ENCODE assay signal across 9 mouse cellular contexts in the genomic region with DNA sequence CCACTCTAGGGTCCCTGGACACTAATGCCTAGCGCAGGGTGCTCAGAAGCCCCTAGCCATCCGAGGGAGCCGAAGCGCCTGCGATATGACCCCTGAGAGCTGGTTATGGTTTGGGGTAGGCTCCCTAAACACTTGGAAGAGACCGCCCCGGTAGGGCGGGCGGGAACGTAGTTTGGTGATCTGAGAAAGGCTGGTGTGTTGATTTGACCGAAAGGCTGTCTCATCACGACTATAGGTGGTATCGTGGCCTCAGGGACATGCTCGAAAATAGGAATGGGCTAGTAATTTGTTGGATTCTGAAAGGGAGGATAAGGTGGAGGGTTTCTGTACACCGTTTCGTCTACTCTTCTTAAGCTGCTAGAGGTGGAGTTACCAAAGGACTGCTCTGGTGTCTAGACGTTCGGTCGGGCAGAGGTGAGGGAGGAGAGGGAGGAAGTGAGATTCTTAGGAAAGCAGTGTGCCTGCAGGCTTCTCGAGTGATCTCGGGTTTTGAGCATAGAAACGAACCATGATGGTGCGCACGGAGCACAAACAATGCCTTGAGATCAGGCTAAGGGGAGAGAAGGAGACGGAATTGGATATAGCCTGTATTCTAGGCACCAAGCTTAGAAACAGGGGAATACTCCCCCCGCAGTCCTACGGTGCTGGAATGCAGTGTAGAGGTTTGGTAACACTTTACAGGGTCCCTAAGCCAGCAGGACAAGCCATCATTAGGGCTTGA. TPM values are rescaled to one million over a fixed set of nuclear protein-coding genes. Genes with fewer than 3 reads are reported as not detected.
DNase-seq lines count a peak whose midpoint lies in the region; ATAC-seq and TF ChIP-seq lines count a peak whose summit lies in the region.
"Had no signal": no experiment of that assay in that cellular context is flagged by ENCODE, and none has a peak within 500 bp of the region (broad histone marks: within the 10 kb centered on the region; RNA-seq: fewer than 3 reads in every experiment).

No protein-coding gene starts in this region.

- peaks cover 10% of the 10 kb centered on the region for H3K36me3 ChIP-seq in heart, embryonic 16.5 days (ENCODE audit: control insufficient read depth, insufficient read depth)
- peaks cover 24% of the 10 kb centered on the region for H3K36me3 ChIP-seq in limb, embryonic 12.5 days
- no peaks in the 10 kb centered on the region; the same call in 1 of the 2 replicates for H3K36me3 ChIP-seq in midbrain, embryonic 15.5 days (replicated peaks)

- no peak for ATAC-seq in heart, embryonic 16.5 days (replicated peaks; ENCODE audit: extremely low read depth, insufficient read depth, low FRiP score)
- no peak for ATAC-seq in limb, embryonic 12.5 days (ENCODE audit: insufficient number of reproducible peaks, insufficient read depth, low FRiP score, low TSS enrichment, low read depth)
- ATAC-seq in midbrain, embryonic 15.5 days (replicated peaks) = no peak

- peaks cover 6% of the 10 kb centered on the region for H3K4me1 ChIP-seq in brown adipose tissue, adult 24 weeks (ENCODE audit: control insufficient read depth, insufficient read depth, insufficient read length, low read length)
- peaks cover 36% of the 10 kb centered on the region for H3K4me1 ChIP-seq in heart, embryonic 16.5 days (ENCODE audit: control insufficient read depth, insufficient read depth, low read length)
- H3K4me1 ChIP-seq in limb, embryonic 12.5 days (replicated peaks) = peaks cover 63% of the 10 kb centered on the region
- H3K4me1 ChIP-seq in midbrain, embryonic 15.5 days = peaks cover 68% of the 10 kb centered on the region

- no peak for DNase-seq in left cerebral cortex, adult 2 months (ENCODE audit: extremely low spot score in 1 of 2, low spot score in 2 of 2)
- no peak for DNase-seq in left cerebral cortex, postnatal 14 days (ENCODE audit: low spot score in 2 of 2)
- DNase-seq in left cerebral cortex, postnatal 10 days (ENCODE audit: extremely low spot score in 1 of 2, low spot score in 2 of 2) = no peak
- no peak for DNase-seq in embryo, embryonic 9.5 days (ENCODE audit: extremely low spot score)

- no peaks in the 10 kb centered on the region for H3K9me3 ChIP-seq in heart, embryonic 16.5 days (replicated peaks; ENCODE audit: control insufficient read depth, low read length)
- no peaks in the 10 kb centered on the region for H3K9me3 ChIP-seq in limb, embryonic 12.5 days
- no peaks in the 10 kb centered on the region for H3K9me3 ChIP-seq in midbrain, embryonic 15.5 days

- WGBS in heart, embryonic 16.5 days = under 1% methylated on average over 27 of the region's 27 CpGs
- WGBS in limb, embryonic 12.5 days = 2% methylated on average over 27 of the region's 27 CpGs
- 2% methylated on average over 27 of the region's 27 CpGs for WGBS in midbrain, embryonic 15.5 days

- H3K4me2 ChIP-seq in heart, embryonic 16.5 days (ENCODE audit: low read depth, low read length) = peak overlapping the region; percentile 98
- peak overlapping the region; percentile 98 for H3K4me2 ChIP-seq in limb, embryonic 12.5 days
- H3K4me2 ChIP-seq in midbrain, embryonic 15.5 days = peak overlapping the region; percentile 82

- H3K9ac ChIP-seq in heart, embryonic 16.5 days (ENCODE audit: low read length) = peak overlapping the region; percentile 93
- H3K9ac ChIP-seq in limb, embryonic 12.5 days (replicated peaks) = peak overlapping the region; percentile 64
- peak overlapping the region; percentile 46 for H3K9ac ChIP-seq in midbrain, embryonic 15.5 days

- no peaks in the 10 kb centered on the region for H3K27me3 ChIP-seq in heart, embryonic 16.5 days (ENCODE audit: control insufficient read depth, insufficient read depth, low read length)
- H3K27me3 ChIP-seq in limb, embryonic 12.5 days = no peaks in the 10 kb centered on the region
- no peaks in the 10 kb centered on the region for H3K27me3 ChIP-seq in midbrain, embryonic 15.5 days (replicated peaks)

- intact Hi-C loops in left cerebral cortex, adult 2 months (cut with DNase I) = loop anchor here (5.0 kb wide), 1 partner anchor 317 kb away; a partner anchor contains a TSS
- intact Hi-C loops in left cerebral cortex, postnatal 14 days (cut with DNase I) = loop anchor here (5.0 kb wide), 1 partner anchor 322 kb away; no protein-coding TSS in a partner anchor
- intact Hi-C loops in left cerebral cortex, postnatal 10 days (cut with DNase I) = loop anchor here (10.0 kb wide), 1 partner anchor 319 kb away; a partner anchor contains a TSS

- peak overlapping the region; percentile 87 for H3K4me3 ChIP-seq in left cerebral cortex, adult 2 months
- peak overlapping the region; percentile 68 for H3K4me3 ChIP-seq in brown adipose tissue, adult 24 weeks (ENCODE audit: insufficient read depth, low read depth, low read length)
- peak overlapping the region; percentile 76 for H3K4me3 ChIP-seq in heart, embryonic 16.5 days (ENCODE audit: low read length)
- H3K4me3 ChIP-seq in limb, embryonic 12.5 days (replicated peaks) = peak overlapping the region; percentile 57
- H3K4me3 ChIP-seq in midbrain, embryonic 15.5 days = peak overlapping the region; percentile 47

- H3K27ac ChIP-seq in left cerebral cortex, adult 2 months = peak overlapping the region; percentile 99
- peak overlapping the region; percentile 99 for H3K27ac ChIP-seq in brown adipose tissue, adult 24 weeks (replicated peaks; ENCODE audit: low read depth, low read length)
- H3K27ac ChIP-seq in heart, embryonic 16.5 days (ENCODE audit: low read length) = peak overlapping the region; percentile 99
- peak overlapping the region; percentile 78 for H3K27ac ChIP-seq in limb, embryonic 12.5 days
- H3K27ac ChIP-seq in midbrain, embryonic 15.5 days = peak overlapping the region; percentile 76

- TF ChIP-seq CTCF in left cerebral cortex, adult 2 months (IDR thresholded peaks at IDR 0.05) = no peak

RNA-seq across cellular contexts. Expression of a gene that starts 0.7 kb away (rescaled TPM):
- 100 to 1,000 TPM; 114 to 185 TPM for total RNA-seq in left cerebral cortex, adult 2 months (2021)
- total RNA-seq in left cerebral cortex, postnatal 14 days (2021) = 100 to 1,000 TPM in 1 of 2 experiments, 10 to 100 TPM in 1; 90.4 to 112 TPM
- polyA plus RNA-seq in brown adipose tissue, adult 24 weeks (2012; ENCODE audit: insufficient read depth, insufficient read length, missing spikeins) = 7.9 and 15.6 TPM in 2 replicates
- 19.6 and 21.9 TPM in 2 replicates for polyA plus RNA-seq in heart, embryonic 16.5 days (2015; fragmentation: Nextera tagmentation; extraction: Ambion mirVana)
- 7.2 and 10.4 TPM in 2 replicates for polyA plus RNA-seq in limb, embryonic 12.5 days (2016; fragmentation: Nextera tagmentation; extraction: Ambion mirVana)
- polyA plus RNA-seq in midbrain, embryonic 15.5 days (2015; fragmentation: Nextera tagmentation; extraction: Ambion mirVana) = 11.3 and 12.3 TPM in 2 replicates
- total RNA-seq in left cerebral cortex, postnatal 10 days (2021) = 10 to 100 TPM; 71.2 to 83.9 TPM

RNA-seq across cellular contexts. Expression of a gene that starts 7.4 kb away (rescaled TPM):
- total RNA-seq in left cerebral cortex, adult 2 months (2021) = 1,000 to 10,000 TPM; 1,115 to 1,119 TPM
- total RNA-seq in left cerebral cortex, postnatal 14 days (2021) = 1,000 to 10,000 TPM; 1,220 to 1,271 TPM
- polyA plus RNA-seq in brown adipose tissue, adult 24 weeks (2012; ENCODE audit: insufficient read depth, insufficient read length, missing spikeins) = 42.0 and 54.9 TPM in 2 replicates
- polyA plus RNA-seq in heart, embryonic 16.5 days (2015; fragmentation: Nextera tagmentation; extraction: Ambion mirVana) = 84.1 and 91.1 TPM in 2 replicates
- polyA plus RNA-seq in limb, embryonic 12.5 days (2016; fragmentation: Nextera tagmentation; extraction: Ambion mirVana) = 68.0 and 79.5 TPM in 2 replicates
- polyA plus RNA-seq in midbrain, embryonic 15.5 days (2015; fragmentation: Nextera tagmentation; extraction: Ambion mirVana) = 319 and 333 TPM in 2 replicates
- total RNA-seq in left cerebral cortex, postnatal 10 days (2021) = 1,000 to 10,000 TPM; 1,124 to 1,163 TPM

RNA-seq across cellular contexts. Expression of a gene that starts 24.5 kb away (rescaled TPM):
- under 1 TPM; 0.57 to 0.82 TPM for total RNA-seq in left cerebral cortex, adult 2 months (2021)
- under 1 TPM; 0.55 to 0.70 TPM for total RNA-seq in left cerebral cortex, postnatal 14 days (2021)
- not detected in 2 replicates for polyA plus RNA-seq in brown adipose tissue, adult 24 weeks (2012; ENCODE audit: insufficient read depth, insufficient read length, missing spikeins)
- 0.50 TPM in 2 replicates for polyA plus RNA-seq in heart, embryonic 16.5 days (2015; fragmentation: Nextera tagmentation; extraction: Ambion mirVana)
- 0.56 and 0.74 TPM in 2 replicates for polyA plus RNA-seq in limb, embryonic 12.5 days (2016; fragmentation: Nextera tagmentation; extraction: Ambion mirVana)
- polyA plus RNA-seq in midbrain, embryonic 15.5 days (2015; fragmentation: Nextera tagmentation; extraction: Ambion mirVana) = 0.86 and 0.89 TPM in 2 replicates
- total RNA-seq in left cerebral cortex, postnatal 10 days (2021) = under 1 TPM; 0.57 to 0.73 TPM
- total RNA-seq: common myeloid progenitor, adult 5-6 weeks had no signal

RNA-seq across cellular contexts. Expression of a gene that starts 25.1 kb away (rescaled TPM):
- total RNA-seq in left cerebral cortex, adult 2 months (2021) = 10 to 100 TPM; 23.3 to 28.0 TPM
- total RNA-seq in left cerebral cortex, postnatal 14 days (2021) = 10 to 100 TPM; 14.2 to 16.9 TPM
- polyA plus RNA-seq in brown adipose tissue, adult 24 weeks (2012; ENCODE audit: insufficient read depth, insufficient read length, missing spikeins) = 2.5 and 4.6 TPM in 2 replicates
- 43.3 and 46.5 TPM in 2 replicates for polyA plus RNA-seq in heart, embryonic 16.5 days (2015; fragmentation: Nextera tagmentation; extraction: Ambion mirVana)
- polyA plus RNA-seq in limb, embryonic 12.5 days (2016; fragmentation: Nextera tagmentation; extraction: Ambion mirVana) = 39.5 and 41.0 TPM in 2 replicates
- polyA plus RNA-seq in midbrain, embryonic 15.5 days (2015; fragmentation: Nextera tagmentation; extraction: Ambion mirVana) = 33.5 and 37.7 TPM in 2 replicates
- 10 to 100 TPM; 12.0 to 12.1 TPM for total RNA-seq in left cerebral cortex, postnatal 10 days (2021)

RNA-seq across cellular contexts. Expression of a gene that starts 26.7 kb away (rescaled TPM):
- 1 to 10 TPM; 1.3 to 1.4 TPM for total RNA-seq in left cerebral cortex, adult 2 months (2021)
- under 1 TPM; 0.27 to 0.51 TPM for total RNA-seq in left cerebral cortex, postnatal 14 days (2021)
- 0.87 TPM in 1 of 2 replicates, not detected in the other for polyA plus RNA-seq in brown adipose tissue, adult 24 weeks (2012; ENCODE audit: insufficient read depth, insufficient read length, missing spikeins)
- 0.41 and 0.72 TPM in 2 replicates for polyA plus RNA-seq in heart, embryonic 16.5 days (2015; fragmentation: Nextera tagmentation; extraction: Ambion mirVana)
- polyA plus RNA-seq in limb, embryonic 12.5 days (2016; fragmentation: Nextera tagmentation; extraction: Ambion mirVana) = 0.22 and 0.76 TPM in 2 replicates
- polyA plus RNA-seq in midbrain, embryonic 15.5 days (2015; fragmentation: Nextera tagmentation; extraction: Ambion mirVana) = 0.24 and 0.27 TPM in 2 replicates
- total RNA-seq in left cerebral cortex, postnatal 10 days (2021) = under 1 TPM; 0.51 to 0.64 TPM
- total RNA-seq: common myeloid progenitor, adult 5-6 weeks had no signal
